ENCODE assay signal across 26 mouse cellular contexts in the genomic region with DNA sequence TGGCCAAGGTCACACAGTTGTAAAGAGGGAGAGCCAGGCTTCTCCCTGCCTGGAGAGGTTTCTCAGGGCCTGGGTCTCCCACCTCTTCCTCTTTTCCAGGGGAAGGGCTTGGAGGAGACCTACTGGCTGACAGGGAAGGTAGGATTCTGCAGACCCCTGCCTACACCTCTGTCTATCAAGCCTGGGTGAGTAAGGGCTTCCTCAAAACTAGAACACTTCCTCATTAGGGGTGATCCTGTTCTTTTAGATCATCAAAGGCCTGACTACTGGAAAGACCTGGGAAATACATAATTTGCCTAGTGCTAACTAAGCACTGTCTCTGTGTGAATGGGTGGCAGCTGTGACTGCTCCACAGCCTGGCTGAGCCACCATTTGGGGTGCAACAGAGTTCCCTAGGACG. TPM values are rescaled to one million over a fixed set of nuclear protein-coding genes. Genes with fewer than 3 reads are reported as not detected.
DNase-seq lines count a peak whose midpoint lies in the region; ATAC-seq and TF ChIP-seq lines count a peak whose summit lies in the region.
"Had no signal": no experiment of that assay in that cellular context is flagged by ENCODE, and none has a peak within 500 bp of the region (broad histone marks: within the 10 kb centered on the region; RNA-seq: fewer than 3 reads in every experiment).

No protein-coding gene starts in this region.

- no peak for TF ChIP-seq RAD21 in MEL (IDR thresholded peaks at IDR 0.05; ENCODE audit: low read depth, low read length)

- TF ChIP-seq POLR2A in MEL (IDR thresholded peaks at IDR 0.05; ENCODE audit: control insufficient read depth in 1 of 2, insufficient read depth in 1 of 2, low read depth in 1 of 2, low read length in 2 of 2, poor library complexity in 1 of 2) = no peak

- no peaks in the 10 kb centered on the region for H3K27me3 ChIP-seq in MEL (ENCODE audit: control insufficient read depth in 1 of 2, insufficient read depth in 2 of 2, low read length in 2 of 2)
- no peaks in the 10 kb centered on the region for H3K27me3 ChIP-seq in midbrain, postnatal 0 days (ENCODE audit: insufficient read depth, low read length)

- TF ChIP-seq CTCF in MEL (IDR thresholded peaks at IDR 0.05 in 2 of 3, conservative IDR thresholded peaks at IDR 0.05 in 1 of 3; ENCODE audit: control insufficient read depth in 1 of 3, insufficient read depth in 1 of 3, low read depth in 2 of 3, low read length in 3 of 3, poor library complexity in 1 of 3, severe bottlenecking in 1 of 3) = no peak
- TF ChIP-seq CTCF in midbrain, postnatal 0 days (IDR thresholded peaks at IDR 0.05) = no peak

- H3K36me3 ChIP-seq in MEL (ENCODE audit: control insufficient read depth in 1 of 2, insufficient read depth in 2 of 2, low read length in 2 of 2) = no peaks in the 10 kb centered on the region
- no peaks in the 10 kb centered on the region for H3K36me3 ChIP-seq in midbrain, postnatal 0 days (ENCODE audit: insufficient read depth, low read length)
- H3K36me3 ChIP-seq: embryonic facial prominence, embryonic 10.5 days; embryonic facial prominence, embryonic 12.5 days; G1E had no signal

- ATAC-seq in granulocyte monocyte progenitor cell, adult 5-6 weeks (replicated peaks; ENCODE audit: poor library complexity, severe bottlenecking) = peak; percentile 57
- ATAC-seq in megakaryocyte progenitor cell, adult 5-6 weeks (replicated peaks; ENCODE audit: poor library complexity) = peak; percentile 52; the same call in 1 of the 2 replicates
- no peak for ATAC-seq in midbrain, postnatal 0 days (ENCODE audit: low FRiP score)
- ATAC-seq: activated CD4-positive, CD25-positive, alpha-beta regulatory T cell, adult 4 months; CD4-positive, CD25-positive, alpha-beta regulatory T cell, adult 4 months; forebrain, embryonic 14.5 days; forebrain, embryonic 16.5 days; Patski had no signal

- no peak overlapping the region for H3K4me3 ChIP-seq in MEL (ENCODE audit: control insufficient read depth in 1 of 2, insufficient read depth in 1 of 2, low read depth in 2 of 2, low read length in 2 of 2)
- no peak overlapping the region for H3K4me3 ChIP-seq in midbrain, postnatal 0 days (ENCODE audit: low read depth, low read length)
- H3K4me3 ChIP-seq: embryonic facial prominence, embryonic 10.5 days; embryonic facial prominence, embryonic 12.5 days had no signal

- no peaks in the 10 kb centered on the region; a peak in 1 of 4 replicates for H3K4me1 ChIP-seq in MEL (ENCODE audit: control insufficient read depth in 1 of 2, insufficient read depth in 2 of 2, low read length in 2 of 2)
- no peaks in the 10 kb centered on the region for H3K4me1 ChIP-seq in midbrain, postnatal 0 days (ENCODE audit: insufficient read depth, low read length)

- H3K79me2 ChIP-seq in MEL (ENCODE audit: control insufficient read depth, insufficient read depth, low read length, poor library complexity) = no peaks in the 10 kb centered on the region

- 74% methylated on average over 1 of the region's 1 CpGs for WGBS in midbrain, postnatal 0 days

- H3K4me2 ChIP-seq in midbrain, postnatal 0 days (ENCODE audit: low read depth, low read length, poor library complexity, severe bottlenecking) = no peak overlapping the region
- H3K4me2 ChIP-seq: embryonic facial prominence, embryonic 12.5 days had no signal

- no peaks in the 10 kb centered on the region for H3K9me3 ChIP-seq in MEL (replicated peaks; ENCODE audit: insufficient read depth, low read length)
- no peaks in the 10 kb centered on the region for H3K9me3 ChIP-seq in midbrain, postnatal 0 days (ENCODE audit: low read length)
- H3K9me3 ChIP-seq: embryonic facial prominence, embryonic 10.5 days; embryonic facial prominence, embryonic 12.5 days; G1E had no signal

- peak; percentile 9 for DNase-seq in MEL (ENCODE audit: low read depth, low spot score)
- DNase-seq in midbrain, postnatal 0 days (ENCODE audit: low spot score) = no peak
- no peak for DNase-seq in kidney, postnatal 36 days
- DNase-seq: adrenal gland, adult 8-10 months; adrenal gland, postnatal 14 days; adrenal gland, postnatal 36 days; B cell, adult 2 months; cerebellum, adult 11-12 months; cerebellum, adult 2 months; cerebellum, adult 9-10 months; cerebellum, postnatal 10 days; cerebellum, postnatal 25 days had no signal

- no peak overlapping the region for H3K9ac ChIP-seq in MEL (ENCODE audit: control insufficient read depth, low read depth, low read length, poor library complexity, severe bottlenecking)
- H3K9ac ChIP-seq in midbrain, postnatal 0 days (replicated peaks; ENCODE audit: low read length, poor library complexity, severe bottlenecking) = no peak overlapping the region
- H3K9ac ChIP-seq: embryonic facial prominence, embryonic 12.5 days had no signal

- H3K27ac ChIP-seq in MEL (ENCODE audit: control insufficient read depth, low read depth, low read length) = no peak overlapping the region
- no peak overlapping the region for H3K27ac ChIP-seq in midbrain, postnatal 0 days (ENCODE audit: low read depth, low read length)
- H3K27ac ChIP-seq: embryonic facial prominence, embryonic 10.5 days; embryonic facial prominence, embryonic 12.5 days had no signal

- TF ChIP-seq EP300 in MEL (IDR thresholded peaks at IDR 0.05; ENCODE audit: low read depth in 1 of 2, low read length in 2 of 2) = no peak

TF ChIP-seq in MEL, 35 proteins besides CTCF, POLR2A, EP300 and RAD21:
- TF ChIP-seq NRF1 (IDR thresholded peaks at IDR 0.05; ENCODE audit: insufficient read depth, low read depth, low read length, poor library complexity, severe bottlenecking) = no peak
- no peak for TF ChIP-seq SIN3A (IDR thresholded peaks at IDR 0.05; ENCODE audit: low read length)
- TF ChIP-seq ZKSCAN1 (IDR thresholded peaks at IDR 0.05; ENCODE audit: low read depth, low read length) = no peak
- no peak for TF ChIP-seq ELF1 (IDR thresholded peaks at IDR 0.05; ENCODE audit: low read depth, low read length)
- no peak for TF ChIP-seq MAFK (IDR thresholded peaks at IDR 0.05; ENCODE audit: borderline replicate concordance, low read depth, low read length)
- no peak for TF ChIP-seq ZNF384 (IDR thresholded peaks at IDR 0.05; ENCODE audit: low read depth, low read length)
- no peak for TF ChIP-seq E2F4 (IDR thresholded peaks at IDR 0.05; ENCODE audit: borderline replicate concordance, low read depth, low read length)
- TF ChIP-seq POLR2AphosphoS5 (IDR thresholded peaks at IDR 0.05; ENCODE audit: borderline replicate concordance, low read depth, low read length) = no peak
- TF ChIP-seq MXI1 (IDR thresholded peaks at IDR 0.05; ENCODE audit: low read depth, low read length) = no peak
- TF ChIP-seq MAX (IDR thresholded peaks at IDR 0.05; ENCODE audit: low read length) = no peak
- no peak for TF ChIP-seq MYB (IDR thresholded peaks at IDR 0.05; ENCODE audit: low read depth, low read length)
- no peak for TF ChIP-seq SMC3 (IDR thresholded peaks at IDR 0.05; ENCODE audit: low read depth, low read length)
- TF ChIP-seq MYC (IDR thresholded peaks at IDR 0.05; ENCODE audit: low read depth, low read length) = no peak

RNA-seq across cellular contexts. Expression of gene Lrrc32, which starts 14.5 kb away (rescaled TPM):
- not detected in 2 replicates for total RNA-seq in MEL (2012; rRNA removed)
- polyA plus RNA-seq in MEL (2012; ENCODE audit: insufficient read depth in 1 of 2, insufficient read length in 2 of 2, low read depth in 1 of 2, low replicate concordance in 2 of 2, missing spikeins in 1 of 2) = not detected
- total RNA-seq in granulocyte monocyte progenitor cell, adult 5-6 weeks (2014; fragmentation: Nextera tagmentation) = not detected in 2 replicates
- not detected in 2 replicates for total RNA-seq in granulocyte monocyte progenitor cell, adult 5-6 weeks (2017)
- 0.05 TPM in 1 of 2 replicates, not detected in the other for total RNA-seq in megakaryocyte progenitor cell, adult 5-6 weeks (2015)
- 0.04 TPM in 1 of 2 replicates, not detected in the other for total RNA-seq in megakaryocyte progenitor cell, adult 5-6 weeks (2017)
- 7.6 and 9.0 TPM in 2 replicates for total RNA-seq in midbrain, postnatal 0 days (2014; rRNA removed)
- polyA plus RNA-seq in midbrain, postnatal 0 days (2015; fragmentation: Nextera tagmentation; extraction: Ambion mirVana) = 5.2 and 6.0 TPM in 2 replicates
- polyA plus RNA-seq: G1E had no signal

RNA-seq across cellular contexts. Expression of gene Gucy2d, which starts 34.3 kb away (rescaled TPM):
- not detected in 2 replicates for total RNA-seq in MEL (2012; rRNA removed)
- polyA plus RNA-seq in MEL (2012; ENCODE audit: insufficient read depth in 1 of 2, insufficient read length in 2 of 2, low read depth in 1 of 2, low replicate concordance in 2 of 2, missing spikeins in 1 of 2) = not detected
- total RNA-seq in granulocyte monocyte progenitor cell, adult 5-6 weeks (2014; fragmentation: Nextera tagmentation) = not detected in 2 replicates
- total RNA-seq in granulocyte monocyte progenitor cell, adult 5-6 weeks (2017) = not detected in 2 replicates
- total RNA-seq in megakaryocyte progenitor cell, adult 5-6 weeks (2015) = not detected in 2 replicates
- not detected in 2 replicates for total RNA-seq in megakaryocyte progenitor cell, adult 5-6 weeks (2017)
- 0.05 TPM in 1 of 2 replicates, not detected in the other for total RNA-seq in midbrain, postnatal 0 days (2014; rRNA removed)
- polyA plus RNA-seq in midbrain, postnatal 0 days (2015; fragmentation: Nextera tagmentation; extraction: Ambion mirVana) = 0.05 TPM in 1 of 2 replicates, not detected in the other
- total RNA-seq: adrenal gland, adult 18-20 months; adrenal gland, adult 8-10 months; adrenal gland, postnatal 14 days; adrenal gland, postnatal 36 days; CH12.LX had no signal
- polyA plus RNA-seq: activated CD4-positive, CD25-positive, alpha-beta regulatory T cell, adult 4 months; CD4-positive, CD25-positive, alpha-beta regulatory T cell, adult 4 months; cortical plate, adult 2 months; embryonic facial prominence, embryonic 10.5 days; forebrain, embryonic 11.5 days; forebrain, embryonic 16.5 days; G1E; Patski had no signal
